In genomic region chr2:152167851-152168290, GRCm38 (mm10) we compare ENCODE assay signal across 10 mouse cellular contexts. TPM values are rescaled to one million over a fixed set of nuclear protein-coding genes. Genes with fewer than 3 reads are reported as not detected.
DNase-seq lines count a peak whose midpoint lies in the region; ATAC-seq lines count a peak whose summit lies in the region.
"Had no signal": no experiment of that assay in that cellular context is flagged by ENCODE, and none has a peak within 500 bp of the region (broad histone marks: within the 10 kb centered on the region; RNA-seq: fewer than 3 reads in every experiment).

No protein-coding gene starts in this region.

- peak; percentile 43; the same call in 1 of the 2 replicates for ATAC-seq in embryonic facial prominence, embryonic 15.5 days (ENCODE audit: insufficient number of reproducible peaks, low FRiP score, low TSS enrichment, low read depth)
- 0 out of 2 replicates have a peak, but pooled peaks have one; percentile 63 for ATAC-seq in limb, embryonic 12.5 days (ENCODE audit: insufficient number of reproducible peaks, insufficient read depth, low FRiP score, low TSS enrichment, low read depth)

- H3K9me3 ChIP-seq in embryonic facial prominence, embryonic 15.5 days (replicated peaks) = no peaks in the 10 kb centered on the region
- H3K9me3 ChIP-seq in heart, embryonic 10.5 days = no peaks in the 10 kb centered on the region
- no peaks in the 10 kb centered on the region for H3K9me3 ChIP-seq in limb, embryonic 12.5 days
- H3K9me3 ChIP-seq: embryonic facial prominence, embryonic 13.5 days; lung, embryonic 15.5 days had no signal

- 35% methylated on average over 8 of the region's 8 CpGs for WGBS in embryonic facial prominence, embryonic 15.5 days
- 38% methylated on average over 8 of the region's 8 CpGs for WGBS in heart, embryonic 10.5 days
- 31% methylated on average over 8 of the region's 8 CpGs for WGBS in limb, embryonic 12.5 days

- no peaks in the 10 kb centered on the region for H3K27me3 ChIP-seq in embryonic facial prominence, embryonic 15.5 days
- no peaks in the 10 kb centered on the region for H3K27me3 ChIP-seq in heart, embryonic 10.5 days (ENCODE audit: insufficient read depth, poor library complexity, severe bottlenecking)
- H3K27me3 ChIP-seq in limb, embryonic 12.5 days = no peaks in the 10 kb centered on the region
- H3K27me3 ChIP-seq: embryonic facial prominence, embryonic 13.5 days; lung, embryonic 15.5 days had no signal

- H3K36me3 ChIP-seq in embryonic facial prominence, embryonic 15.5 days = no peaks in the 10 kb centered on the region
- H3K36me3 ChIP-seq in heart, embryonic 10.5 days = no peaks in the 10 kb centered on the region
- no peaks in the 10 kb centered on the region for H3K36me3 ChIP-seq in limb, embryonic 12.5 days
- H3K36me3 ChIP-seq: embryonic facial prominence, embryonic 13.5 days; lung, embryonic 15.5 days had no signal

- H3K4me1 ChIP-seq in embryonic facial prominence, embryonic 15.5 days = no peaks in the 10 kb centered on the region
- peaks cover 7% of the 10 kb centered on the region; the same call in 1 of the 2 replicates for H3K4me1 ChIP-seq in heart, embryonic 10.5 days
- peaks cover 7% of the 10 kb centered on the region for H3K4me1 ChIP-seq in limb, embryonic 12.5 days (replicated peaks)
- H3K4me1 ChIP-seq: lung, embryonic 15.5 days had no signal

- peak; percentile 78 for DNase-seq in brain, adult 2 months (ENCODE audit: low read depth, low spot score)
- peak; percentile 82 for DNase-seq in heart, embryonic 10.5 days (ENCODE audit: low spot score)
- peak; percentile 53 to 72 for DNase-seq in kidney, postnatal 25 days
- DNase-seq in right cerebral cortex, postnatal 25 days = peak; percentile 47
- DNase-seq in urinary bladder, adult 2 months (ENCODE audit: low spot score) = no peak
- DNase-seq in lung, postnatal 4 days = no peak

- no peak overlapping the region for H3K9ac ChIP-seq in embryonic facial prominence, embryonic 15.5 days
- no peak overlapping the region for H3K9ac ChIP-seq in limb, embryonic 12.5 days (replicated peaks)
- H3K9ac ChIP-seq: embryonic facial prominence, embryonic 13.5 days; lung, embryonic 15.5 days had no signal

- H3K4me2 ChIP-seq in embryonic facial prominence, embryonic 15.5 days (replicated peaks) = no peak overlapping the region
- no peak overlapping the region for H3K4me2 ChIP-seq in limb, embryonic 12.5 days
- H3K4me2 ChIP-seq: embryonic facial prominence, embryonic 13.5 days; lung, embryonic 15.5 days had no signal

- no peak overlapping the region for H3K4me3 ChIP-seq in embryonic facial prominence, embryonic 15.5 days (replicated peaks)
- H3K4me3 ChIP-seq in heart, embryonic 10.5 days = no peak overlapping the region
- H3K4me3 ChIP-seq in limb, embryonic 12.5 days (replicated peaks) = no peak overlapping the region
- H3K4me3 ChIP-seq: embryonic facial prominence, embryonic 13.5 days; lung, embryonic 15.5 days had no signal

- no peak overlapping the region for H3K27ac ChIP-seq in embryonic facial prominence, embryonic 15.5 days (replicated peaks)
- H3K27ac ChIP-seq in heart, embryonic 10.5 days = no peak overlapping the region
- H3K27ac ChIP-seq in limb, embryonic 12.5 days = no peak overlapping the region
- H3K27ac ChIP-seq: embryonic facial prominence, embryonic 13.5 days; lung, embryonic 15.5 days had no signal

RNA-seq across cellular contexts. Expression of gene Tcf15, which starts 24.5 kb away (rescaled TPM):
- polyA plus RNA-seq in embryonic facial prominence, embryonic 15.5 days (2015; fragmentation: Nextera tagmentation; extraction: Ambion mirVana) = 5.5 and 6.5 TPM in 2 replicates
- polyA plus RNA-seq in heart, embryonic 10.5 days (2016; fragmentation: Nextera tagmentation; extraction: Ambion mirVana) = 1.9 and 7.2 TPM in 2 replicates
- 11.5 and 11.9 TPM in 2 replicates for polyA plus RNA-seq in limb, embryonic 12.5 days (2016; fragmentation: Nextera tagmentation; extraction: Ambion mirVana)
- 2.3 and 2.8 TPM in 2 replicates for polyA plus RNA-seq in urinary bladder, adult 2 months (2012; rRNA removed)

RNA-seq across cellular contexts. Expression of gene Csnk2a1, which starts 58.8 kb away (rescaled TPM):
- polyA plus RNA-seq in embryonic facial prominence, embryonic 15.5 days (2015; fragmentation: Nextera tagmentation; extraction: Ambion mirVana) = 87.0 and 87.5 TPM in 2 replicates
- 64.0 and 67.0 TPM in 2 replicates for polyA plus RNA-seq in heart, embryonic 10.5 days (2016; fragmentation: Nextera tagmentation; extraction: Ambion mirVana)
- 94.5 and 102 TPM in 2 replicates for polyA plus RNA-seq in limb, embryonic 12.5 days (2016; fragmentation: Nextera tagmentation; extraction: Ambion mirVana)
- 53.8 and 58.6 TPM in 2 replicates for polyA plus RNA-seq in urinary bladder, adult 2 months (2012; rRNA removed)

Comparison
In these comparisons a context has a peak if more than half of its experiments do, and no peak if none do; other contexts are left out.
1. DNase-seq: peak in brain, adult 2 months (single experiment), heart, embryonic 10.5 days (single experiment), kidney, postnatal 25 days (2 of 2) and right cerebral cortex, postnatal 25 days (single experiment); none in urinary bladder, adult 2 months (single experiment) and lung, postnatal 4 days (0 of 2).